Mouse (Mus musculus): ENCODE data around the gene Arhgap22. TPM values are rescaled to one million over a fixed set of nuclear protein-coding genes. Genes with fewer than 3 reads are reported as not detected.

Gene Arhgap22
- total RNA-seq, 1 experiment, result 5.7 TPM

GRCm38 (mm10) chr14:33260131-33260530, 46.3 kb downstream of the Arhgap22 start:
- no peak for DNase-seq (ENCODE audit: low read depth, low spot score)
- no peaks in the 10 kb centered on the region for H3K4me1 ChIP-seq (ENCODE audit: control insufficient read depth in 2 of 2, insufficient read depth in 2 of 2, low read length in 2 of 2, poor library complexity in 1 of 2)
- in situ Hi-C loops (cut with MboI; ENCODE audit: low sequenced_read_pairs in 2 of 2, unreplicated experiment in 2 of 2), result no loop called here
- no peak overlapping the region for H3K4me3 ChIP-seq (ENCODE audit: insufficient read depth in 1 of 2, low read depth in 1 of 2, low read length in 2 of 2, poor library complexity in 1 of 2, severe bottlenecking in 1 of 2)
- no peak overlapping the region for H3K27ac ChIP-seq (ENCODE audit: insufficient read depth, low read depth, low read length, poor library complexity, severe bottlenecking)
- H3K9me3 ChIP-seq (ENCODE audit: control insufficient read depth, insufficient read depth, low read depth, low read length), result no peaks in the 10 kb centered on the region
- TF ChIP-seq CHD2 (IDR thresholded peaks at IDR 0.05; ENCODE audit: low read depth, low read length), result no peak
- no peak overlapping the region for H3K9ac ChIP-seq (ENCODE audit: insufficient read depth, low read depth, low read length, poor library complexity, severe bottlenecking)
- no peaks in the 10 kb centered on the region for H3K36me3 ChIP-seq (ENCODE audit: control insufficient read depth, insufficient read depth, low read length, poor library complexity, severe bottlenecking)

- Histone ChIP-seq H3K27ac (ENCODE audit: insufficient read depth, low read depth, low read length, poor library complexity, severe bottlenecking) (no peak overlapping the region), H3K9ac (ENCODE audit: insufficient read depth, low read depth, low read length, poor library complexity, severe bottlenecking) (no peak overlapping the region), H3K4me3 (ENCODE audit: insufficient read depth in 1 of 2, low read depth in 1 of 2, low read length in 2 of 2, poor library complexity in 1 of 2, severe bottlenecking in 1 of 2) (no peak overlapping the region), H3K4me1 (ENCODE audit: control insufficient read depth in 2 of 2, insufficient read depth in 2 of 2, low read length in 2 of 2, poor library complexity in 1 of 2) (no peaks in the 10 kb centered on the region), H3K36me3 (ENCODE audit: control insufficient read depth, insufficient read depth, low read length, poor library complexity, severe bottlenecking) (no peaks in the 10 kb centered on the region), H3K9me3 (ENCODE audit: control insufficient read depth, insufficient read depth, low read depth, low read length) (no peaks in the 10 kb centered on the region)
- TF ChIP-seq ZNF384 (IDR thresholded peaks at IDR 0.05; ENCODE audit: low read depth, low read length), result no peak
- no peak for TF ChIP-seq MAFK (IDR thresholded peaks at IDR 0.05; ENCODE audit: insufficient read depth, low read depth, low read length)
- no peak for TF ChIP-seq CHD2 (IDR thresholded peaks at IDR 0.05; ENCODE audit: low read depth, low read length)
- TF ChIP-seq ZC3H11A (IDR thresholded peaks at IDR 0.05; ENCODE audit: borderline replicate concordance, low read depth, low read length), result no peak
- no peak for TF ChIP-seq HCFC1 (IDR thresholded peaks at IDR 0.05; ENCODE audit: borderline replicate concordance, insufficient read depth, low read length)
- in situ Hi-C loops (cut with MboI; ENCODE audit: low sequenced_read_pairs in 2 of 2, unreplicated experiment in 2 of 2), result no loop called here
- DNase-seq (ENCODE audit: low read depth, low spot score), result no peak
Observed at GRCm38 (mm10) chr14:33264795-33265194, 51.0 kb downstream of the Arhgap22 start.

GRCm38 (mm10) chr14:33276240-33276639, 62.4 kb downstream of the Arhgap22 start:
- no peak overlapping the region for H3K9ac ChIP-seq (ENCODE audit: insufficient read depth, low read depth, low read length, poor library complexity, severe bottlenecking)
- H3K27ac ChIP-seq (ENCODE audit: insufficient read depth, low read depth, low read length, poor library complexity, severe bottlenecking), result no peak overlapping the region
- no peak for DNase-seq (ENCODE audit: low read depth, low spot score)
- no peaks in the 10 kb centered on the region for H3K36me3 ChIP-seq (ENCODE audit: control insufficient read depth, insufficient read depth, low read length, poor library complexity, severe bottlenecking)
- no peak overlapping the region for H3K4me3 ChIP-seq (ENCODE audit: insufficient read depth in 1 of 2, low read depth in 1 of 2, low read length in 2 of 2, poor library complexity in 1 of 2, severe bottlenecking in 1 of 2)
- H3K9me3 ChIP-seq (ENCODE audit: control insufficient read depth, insufficient read depth, low read depth, low read length), result no peaks in the 10 kb centered on the region
- in situ Hi-C loops (cut with MboI; ENCODE audit: low sequenced_read_pairs in 2 of 2, unreplicated experiment in 2 of 2), result no loop called here
- TF ChIP-seq HCFC1 (IDR thresholded peaks at IDR 0.05; ENCODE audit: borderline replicate concordance, insufficient read depth, low read length) (no peak), ZC3H11A (IDR thresholded peaks at IDR 0.05; ENCODE audit: borderline replicate concordance, low read depth, low read length) (no peak), CHD2 (IDR thresholded peaks at IDR 0.05; ENCODE audit: low read depth, low read length) (no peak)
- no peaks in the 10 kb centered on the region for H3K4me1 ChIP-seq (ENCODE audit: control insufficient read depth in 2 of 2, insufficient read depth in 2 of 2, low read length in 2 of 2, poor library complexity in 1 of 2)

- Histone ChIP-seq H3K27ac (ENCODE audit: insufficient read depth, low read depth, low read length, poor library complexity, severe bottlenecking) (no peak overlapping the region), H3K9ac (ENCODE audit: insufficient read depth, low read depth, low read length, poor library complexity, severe bottlenecking) (no peak overlapping the region), H3K36me3 (ENCODE audit: control insufficient read depth, insufficient read depth, low read length, poor library complexity, severe bottlenecking) (no peaks in the 10 kb centered on the region), H3K9me3 (ENCODE audit: control insufficient read depth, insufficient read depth, low read depth, low read length) (no peaks in the 10 kb centered on the region), H3K4me1 (ENCODE audit: control insufficient read depth in 2 of 2, insufficient read depth in 2 of 2, low read length in 2 of 2, poor library complexity in 1 of 2) (no peaks in the 10 kb centered on the region), H3K4me3 (ENCODE audit: insufficient read depth in 1 of 2, low read depth in 1 of 2, low read length in 2 of 2, poor library complexity in 1 of 2, severe bottlenecking in 1 of 2) (no peak overlapping the region)
- TF ChIP-seq ZC3H11A (IDR thresholded peaks at IDR 0.05; ENCODE audit: borderline replicate concordance, low read depth, low read length), result no peak
- no peak for TF ChIP-seq HCFC1 (IDR thresholded peaks at IDR 0.05; ENCODE audit: borderline replicate concordance, insufficient read depth, low read length)
- no peak for TF ChIP-seq CHD2 (IDR thresholded peaks at IDR 0.05; ENCODE audit: low read depth, low read length)
- TF ChIP-seq ZNF384 (IDR thresholded peaks at IDR 0.05; ENCODE audit: low read depth, low read length), result no peak
- no peak for TF ChIP-seq MAFK (IDR thresholded peaks at IDR 0.05; ENCODE audit: insufficient read depth, low read depth, low read length)
- DNase-seq (ENCODE audit: low read depth, low spot score), result no peak
- in situ Hi-C loops (cut with MboI; ENCODE audit: low sequenced_read_pairs in 2 of 2, unreplicated experiment in 2 of 2), result no loop called here
Observed at GRCm38 (mm10) chr14:33278374-33278773, 64.5 kb downstream of the Arhgap22 start.

- DNase-seq (ENCODE audit: low read depth, low spot score), result no peak
- H3K4me1 ChIP-seq (ENCODE audit: control insufficient read depth in 2 of 2, insufficient read depth in 2 of 2, low read length in 2 of 2, poor library complexity in 1 of 2), result no peaks in the 10 kb centered on the region
- H3K9ac ChIP-seq (ENCODE audit: insufficient read depth, low read depth, low read length, poor library complexity, severe bottlenecking), result no peak overlapping the region
- in situ Hi-C loops (cut with MboI; ENCODE audit: low sequenced_read_pairs in 2 of 2, unreplicated experiment in 2 of 2), result no loop called here
- no peak overlapping the region for H3K4me3 ChIP-seq (ENCODE audit: insufficient read depth in 1 of 2, low read depth in 1 of 2, low read length in 2 of 2, poor library complexity in 1 of 2, severe bottlenecking in 1 of 2)
- H3K9me3 ChIP-seq (ENCODE audit: control insufficient read depth, insufficient read depth, low read depth, low read length), result no peaks in the 10 kb centered on the region
- H3K36me3 ChIP-seq (ENCODE audit: control insufficient read depth, insufficient read depth, low read length, poor library complexity, severe bottlenecking), result no peaks in the 10 kb centered on the region
- TF ChIP-seq HCFC1 (IDR thresholded peaks at IDR 0.05; ENCODE audit: borderline replicate concordance, insufficient read depth, low read length), result no peak
- no peak overlapping the region for H3K27ac ChIP-seq (ENCODE audit: insufficient read depth, low read depth, low read length, poor library complexity, severe bottlenecking)
Observed at GRCm38 (mm10) chr14:33280921-33281320, 67.1 kb downstream of the Arhgap22 start.
